Mouse (Mus musculus): Measurements from ENCODE around the gene Plekha5.

Gene Plekha5

DNA sequence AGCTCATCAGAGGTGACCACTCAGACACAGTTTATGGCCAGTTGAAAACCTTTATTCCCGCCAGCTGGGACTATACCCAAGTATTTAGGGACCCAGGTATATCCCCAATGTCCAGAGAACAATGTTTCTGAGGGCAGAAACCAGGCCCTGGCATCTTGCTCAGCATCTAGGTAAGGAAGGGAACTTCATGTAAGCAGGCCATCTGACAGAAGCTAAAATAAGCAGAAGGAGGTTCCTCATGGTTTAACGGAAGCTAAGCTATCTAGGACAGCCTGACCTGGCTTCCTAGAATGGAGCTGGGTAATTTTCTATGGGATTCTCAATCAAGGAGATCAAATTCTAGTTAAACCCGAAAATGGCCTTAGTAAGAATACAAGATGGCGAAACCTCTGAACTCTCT is 185.7 kb downstream of the Plekha5 start:
- DNase-seq (ENCODE audit: extremely low spot score, low spot score), result no peak

- no peak for DNase-seq (ENCODE audit: extremely low spot score, low spot score)
These were observed 186.3 kb downstream of the Plekha5 start for GRCm38 (mm10) chr6:140610117-140610516.

DNA sequence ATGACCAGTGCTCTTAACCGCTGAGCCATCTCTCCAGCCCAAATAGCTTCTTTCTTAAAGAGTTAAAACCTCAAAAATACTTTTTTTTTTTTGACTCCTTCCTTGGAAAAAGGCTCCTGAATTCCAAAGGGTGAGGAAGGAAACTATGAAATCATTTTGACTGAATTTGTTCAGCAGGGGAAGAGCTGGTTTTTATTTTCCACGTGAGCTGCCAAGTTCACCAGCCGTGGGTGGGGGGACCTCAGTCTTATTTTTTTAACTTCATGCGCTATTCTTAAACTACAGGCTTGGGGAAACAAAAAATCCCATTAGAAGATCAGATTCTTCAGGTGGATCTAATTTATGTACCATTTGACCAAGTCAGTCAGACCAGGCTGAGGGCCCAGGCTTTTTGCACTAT is 187.4 kb downstream of the Plekha5 start:
- DNase-seq (ENCODE audit: extremely low spot score, low spot score), result no peak

GRCm38 (mm10) chr6:140611893-140612473 is 188.1 kb downstream of the Plekha5 start:
- no peak for DNase-seq (ENCODE audit: extremely low spot score, low spot score)

DNA sequence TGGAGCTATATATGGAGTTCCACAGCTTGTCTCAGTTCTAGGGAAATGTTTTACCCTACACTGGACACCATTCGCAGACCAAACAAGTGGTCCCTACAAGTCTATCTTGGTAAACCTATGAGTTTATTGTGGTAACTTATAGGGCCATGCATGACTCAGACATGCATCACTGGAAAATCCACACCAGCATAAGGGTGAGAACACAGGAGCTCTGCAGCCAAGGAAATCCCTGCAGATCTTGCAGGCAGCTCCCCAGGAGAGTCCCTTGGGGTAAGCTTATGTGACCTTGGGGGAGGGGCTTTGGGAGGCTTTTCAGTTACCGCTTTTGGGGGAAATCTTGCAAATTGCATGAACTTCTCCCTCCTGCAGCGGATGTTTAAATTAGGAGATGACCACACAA is 190.0 kb downstream of the Plekha5 start:
- DNase-seq (ENCODE audit: extremely low spot score, low spot score), result no peak

DNA sequence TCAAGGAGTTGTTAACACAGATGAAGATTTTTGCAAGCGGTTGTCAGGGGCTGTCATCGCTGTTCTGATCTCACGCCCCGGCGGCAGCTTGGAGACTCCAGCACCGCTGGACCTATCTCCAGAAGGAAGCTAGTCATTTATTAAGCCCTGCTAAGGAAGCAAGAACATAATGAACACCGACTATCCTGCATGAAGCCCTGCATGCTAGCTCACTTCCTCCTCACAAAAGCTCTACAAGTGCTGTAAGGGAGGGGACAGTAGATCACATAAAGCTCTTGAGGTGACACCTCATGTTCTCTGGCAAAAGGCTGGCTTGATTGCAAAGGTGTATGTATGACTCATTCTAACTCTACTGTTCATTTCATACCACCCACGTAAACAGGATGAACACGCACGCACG is 190.9 kb downstream of the Plekha5 start:
- no peak for DNase-seq (ENCODE audit: extremely low spot score, low spot score)

DNA sequence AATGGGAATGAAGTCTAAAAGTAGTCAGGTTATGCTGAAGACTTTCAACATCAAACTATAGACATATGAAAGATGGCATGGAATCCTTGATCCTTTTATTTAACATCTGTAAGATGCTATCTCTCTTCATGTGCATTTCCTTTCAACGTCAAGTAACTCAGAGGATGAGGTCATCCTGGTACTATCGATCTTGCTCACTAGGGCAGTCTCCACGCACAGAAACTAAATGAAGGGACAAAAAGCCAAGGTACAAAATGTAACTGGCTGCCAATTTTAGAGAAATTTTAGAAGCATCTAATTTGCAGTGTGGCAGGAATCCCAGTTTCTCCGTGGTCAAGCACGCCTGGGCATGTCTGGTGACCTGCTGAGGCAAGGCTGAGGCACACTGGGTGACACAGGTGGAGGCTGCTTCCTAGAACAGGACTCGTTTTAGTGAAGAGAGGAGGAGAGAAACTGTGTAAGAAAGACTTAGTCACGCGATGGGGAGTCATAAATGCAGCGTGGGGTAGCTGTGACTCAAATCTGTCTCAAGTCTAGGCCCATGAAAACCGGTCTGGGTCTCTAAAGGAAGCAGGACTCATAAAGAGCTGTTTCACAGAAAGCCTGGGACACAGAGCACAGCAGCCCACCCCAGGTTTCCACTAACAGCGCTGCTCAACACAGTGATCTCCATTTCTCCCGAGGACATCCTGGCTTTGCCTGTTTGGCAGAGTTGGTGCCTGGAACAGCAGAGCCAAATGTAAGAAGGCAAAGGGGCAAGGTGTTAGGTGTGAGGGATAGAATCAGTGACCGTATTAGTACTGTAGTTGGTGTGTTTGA is 196.9 kb downstream of the Plekha5 start:
- no peak for DNase-seq (ENCODE audit: extremely low spot score, low spot score)

GRCm38 (mm10) chr6:140621622-140622021 is 197.8 kb downstream of the Plekha5 start:
- no peak for DNase-seq (ENCODE audit: extremely low spot score, low spot score)

DNA sequence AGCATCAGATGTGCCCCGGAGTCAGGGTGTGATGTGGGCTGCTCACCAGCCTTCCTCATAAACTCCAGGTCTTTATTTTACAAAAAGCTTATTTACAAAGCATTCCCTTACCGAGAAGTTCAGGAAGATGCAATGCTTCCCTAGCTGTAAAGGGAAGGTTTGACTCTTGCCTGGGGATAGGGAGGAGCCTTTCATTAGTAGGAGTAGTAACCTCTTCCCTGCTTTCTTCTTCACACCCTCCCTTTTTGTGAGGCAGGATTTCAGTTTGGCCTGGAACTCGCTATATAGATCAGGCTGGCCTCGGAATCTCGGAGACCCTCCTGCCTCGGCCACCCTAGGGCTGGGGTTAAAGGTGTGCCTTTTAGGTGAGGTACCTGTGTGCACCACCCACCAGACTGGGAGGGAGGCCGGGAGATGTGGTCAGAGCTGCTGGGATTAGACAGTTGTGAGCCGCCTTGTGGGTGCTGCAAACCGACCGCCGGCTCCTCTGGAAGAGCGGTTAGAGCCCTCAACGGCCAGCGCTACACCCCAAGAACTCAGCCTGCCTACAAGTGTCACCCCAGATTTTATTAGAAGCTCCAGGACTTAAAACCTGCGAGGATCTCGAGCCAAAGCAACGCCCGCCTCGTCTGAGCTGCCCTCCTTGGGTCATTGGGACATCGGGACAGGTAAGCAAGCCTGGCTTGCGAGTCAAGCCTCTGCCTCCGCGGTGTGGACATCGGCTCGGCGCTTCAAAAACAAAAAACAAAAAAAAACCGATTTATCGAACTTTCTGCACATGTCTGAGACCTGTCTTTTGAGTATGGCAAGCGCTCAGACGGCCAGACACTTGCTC is 198.8 kb downstream of the Plekha5 start, which contains the start of gene Aebp2:
Gene Aebp2, plus strand, starts transcription at position 273 of the 835 bp plus-strand sequence.
- DNase-seq (ENCODE audit: extremely low spot score, low spot score), result no peak

- DNase-seq (ENCODE audit: extremely low spot score, low spot score), result peak; percentile 89
These were observed 199.6 kb downstream of the Plekha5 start for GRCm38 (mm10) chr6:140623226-140624095.

- peak; percentile 72 for DNase-seq (ENCODE audit: extremely low spot score, low spot score)
These were observed 200.5 kb downstream of the Plekha5 start for GRCm38 (mm10) chr6:140624096-140625051.

- DNase-seq (ENCODE audit: extremely low spot score, low spot score), result no peak
These were observed 205.5 kb downstream of the Plekha5 start for GRCm38 (mm10) chr6:140629176-140629859.

DNA sequence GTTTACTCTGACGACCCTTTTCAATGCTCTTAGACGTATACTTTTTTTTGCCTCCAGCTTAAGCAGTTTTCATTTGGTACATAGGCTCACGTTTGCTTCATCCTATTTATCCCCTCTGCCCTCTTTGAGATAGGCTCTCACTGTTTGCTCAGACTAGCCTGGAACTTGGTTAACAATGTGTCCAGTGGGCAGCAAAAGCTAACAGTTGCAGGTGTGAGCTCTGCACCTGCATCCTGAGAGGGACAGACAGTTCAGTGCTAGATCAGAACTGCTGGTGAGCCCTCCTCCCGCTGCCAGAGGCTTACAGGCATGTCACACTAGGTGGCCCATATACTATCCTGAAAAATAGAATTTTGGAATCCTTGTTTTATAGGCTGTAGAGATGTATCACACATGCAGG is 206.5 kb downstream of the Plekha5 start:
- no peak for DNase-seq (ENCODE audit: extremely low spot score, low spot score)

DNA sequence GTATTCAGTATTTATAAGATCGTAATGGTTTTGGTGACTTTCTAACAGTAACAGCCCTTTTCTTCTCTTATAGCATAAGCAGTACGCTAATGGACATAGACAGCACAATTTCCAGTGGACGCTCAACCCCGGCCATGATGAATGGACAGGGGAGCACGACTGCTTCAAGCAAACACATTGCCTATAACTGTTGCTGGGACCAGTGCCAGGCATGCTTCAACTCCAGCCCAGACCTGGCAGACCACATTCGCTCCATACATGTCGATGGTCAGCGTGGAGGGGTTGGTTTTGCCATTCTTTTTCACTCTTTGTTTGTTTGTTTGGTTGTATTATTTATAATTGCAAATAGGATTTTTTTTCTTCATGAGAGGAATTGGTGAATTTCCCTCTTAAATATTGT is 209.8 kb downstream of the Plekha5 start:
- no peak for DNase-seq (ENCODE audit: extremely low spot score, low spot score)

- DNase-seq (ENCODE audit: extremely low spot score, low spot score), result no peak
These were observed 212.4 kb downstream of the Plekha5 start for GRCm38 (mm10) chr6:140636290-140636689.

DNA sequence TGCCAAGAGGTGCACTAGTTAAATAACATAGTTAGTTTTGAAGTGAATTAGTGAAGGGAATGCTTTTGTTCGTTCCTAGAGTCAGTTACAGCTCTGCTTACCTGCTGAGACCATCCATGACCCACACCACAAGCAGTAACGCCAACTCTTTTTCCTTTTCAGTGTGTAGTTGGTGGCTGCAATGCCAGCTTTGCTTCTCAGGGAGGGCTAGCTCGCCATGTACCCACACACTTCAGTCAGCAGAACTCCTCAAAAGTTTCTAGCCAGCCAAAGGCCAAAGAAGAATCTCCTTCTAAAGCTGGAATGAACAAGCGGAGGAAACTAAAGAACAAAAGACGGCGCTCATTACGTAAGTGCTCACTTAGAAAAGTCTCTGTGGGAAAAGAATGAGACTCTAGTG is 218.2 kb downstream of the Plekha5 start:
- DNase-seq (ENCODE audit: extremely low spot score, low spot score), result no peak

DNA sequence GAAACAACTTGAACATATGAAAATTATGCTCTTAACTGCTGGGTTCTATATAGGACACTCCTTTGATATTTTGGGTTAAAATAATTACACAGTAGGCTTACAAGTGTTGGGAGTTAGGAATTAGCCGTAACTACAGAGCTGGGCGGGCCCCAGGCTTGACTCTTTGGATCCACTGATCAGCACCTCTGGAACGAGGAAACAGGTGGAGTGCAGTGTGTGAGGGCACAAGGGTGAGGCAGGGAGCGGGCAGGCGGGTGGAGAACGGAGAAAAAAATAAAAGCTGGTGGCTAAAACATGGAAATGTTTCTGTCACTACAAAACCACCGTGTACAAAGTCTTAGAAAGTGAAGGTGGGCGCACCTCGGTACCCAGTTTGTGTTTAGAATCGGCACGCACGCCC is 218.8 kb downstream of the Plekha5 start:
- DNase-seq (ENCODE audit: extremely low spot score, low spot score), result no peak

DNA sequence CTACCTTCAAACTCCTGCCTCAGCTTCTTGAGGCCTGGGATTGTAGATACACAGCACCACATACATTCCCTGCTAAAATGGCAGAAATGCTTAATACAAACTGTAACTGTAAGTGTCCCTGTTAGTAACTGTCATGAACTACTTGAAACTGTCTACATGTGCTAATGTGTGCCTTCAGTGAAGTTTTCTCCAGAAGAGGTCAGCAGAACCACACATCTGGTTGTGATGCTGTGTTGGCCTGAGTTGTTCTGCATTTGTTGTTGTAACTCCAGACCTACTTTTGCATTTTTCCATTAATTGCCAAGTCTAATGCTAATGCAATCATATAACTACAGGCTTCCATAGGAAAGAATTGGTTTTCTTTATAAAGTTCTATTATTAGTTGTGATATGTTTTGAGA is 222.1 kb downstream of the Plekha5 start:
- DNase-seq (ENCODE audit: extremely low spot score, low spot score), result no peak
